Mouse (Mus musculus) neural tube, embryonic 13.5 days (tissue): ENCODE data around the gene Zfp385c. TPM values are rescaled to one million over a fixed set of nuclear protein-coding genes. Genes with fewer than 3 reads are reported as not detected.
"Not testable (repeated sequence)": the region's sequence is repeated elsewhere in the genome, so short reads cannot be mapped to it uniquely, and the experiment has no call there.

Source experiments
- ATAC-seq: fragments of 200-750 bp; cut with Nextera tagmentation; 2 replicates; pipeline ENCODE4 v1.8.0; 2017; ENCODE audit warnings: low read depth, mild to moderate bottlenecking, moderate TSS enrichment, moderate library complexity
- H3K27ac ChIP-seq: fragments of 300-500 bp; sonication (generic); replicated peaks from 2 replicates; pipeline ENCODE4 v1.5.1; 2015; ENCODE audit warnings: moderate library complexity, mild to moderate bottlenecking, inconsistent platforms
- H3K27me3 ChIP-seq: fragments of 300-500 bp; sonication (generic); 2 replicates; pipeline ENCODE4 v1.6.1; 2015; ENCODE audit warnings: mild to moderate bottlenecking, inconsistent platforms
- H3K36me3 ChIP-seq: fragments of 300-500 bp; sonication (generic); 2 replicates; pipeline ENCODE4 v1.6.1; 2015; ENCODE audit warnings: mild to moderate bottlenecking, inconsistent platforms
- H3K4me1 ChIP-seq: fragments of 300-500 bp; sonication (generic); replicated peaks from 2 replicates; pipeline ENCODE4 v1.6.1; 2015; ENCODE audit warnings: inconsistent platforms
- H3K4me2 ChIP-seq: fragments of 300-500 bp; sonication (generic); 2 replicates; pipeline ENCODE4 v1.6.1; 2015; ENCODE audit warnings: inconsistent platforms, mild to moderate bottlenecking, moderate library complexity
- H3K4me3 ChIP-seq: fragments of 300-500 bp; sonication (generic); 2 replicates; pipeline ENCODE4 v1.5.1; 2015; ENCODE audit warnings: mild to moderate bottlenecking, inconsistent platforms
- H3K9ac ChIP-seq: fragments of 300-500 bp; sonication (generic); 2 replicates; pipeline ENCODE4 v1.6.1; 2015; ENCODE audit warnings: moderate library complexity, mild to moderate bottlenecking, inconsistent platforms
- H3K9me3 ChIP-seq: fragments of 300-500 bp; sonication (generic); 2 replicates; pipeline ENCODE4 v1.6.1; 2016; ENCODE audit warnings: inconsistent platforms
- WGBS: fragments of 180-500 bp; shearing (Covaris S2); methylation state at CpG from one replicate; pipeline ENCODE4 v1.1.7; 2015; 5-methylcytosine and 5-hydroxymethylcytosine counted together
- polyA plus RNA-seq: library from polyadenylated mRNA; unstranded; fragments of >200 nt; fragmentation: Nextera tagmentation; extraction: Ambion mirVana; gene quantifications from 2 replicates; pipeline ENCODE4 v1.2.1, GENCODE M21; 2015

The Zfp385c gene
- polyA plus RNA-seq, 1 experiment from 2014 or later = 0.21 TPM

- no peak for ATAC-seq
- Histone ChIP-seq H3K4me1 (no peaks in the 10 kb centered on the region), H3K4me3 (no peak overlapping the region), H3K9me3 (no peaks in the 10 kb centered on the region), H3K4me2 (no peak overlapping the region), H3K27ac (no peak overlapping the region), H3K36me3 (no peaks in the 10 kb centered on the region), H3K9ac (no peak overlapping the region), H3K27me3 (no peaks in the 10 kb centered on the region)
- WGBS = 80% methylated on average over 5 of the region's 5 CpGs
Measured at GRCm38 (mm10) chr11:100681826-100682225, 10.4 kb downstream of the Zfp385c start.

- H3K4me2 ChIP-seq = no peak overlapping the region
- H3K27me3 ChIP-seq = peaks cover 17% of the 10 kb centered on the region
- H3K36me3 ChIP-seq = no peaks in the 10 kb centered on the region
- no peak overlapping the region for H3K9ac ChIP-seq
- no peak for ATAC-seq
- H3K4me1 ChIP-seq = peaks cover 5% of the 10 kb centered on the region; the same call in 1 of the 2 replicates
- no peak overlapping the region for H3K4me3 ChIP-seq
- WGBS = 58% methylated on average over 7 of the region's 7 CpGs
- H3K27ac ChIP-seq = no peak overlapping the region
- no peaks in the 10 kb centered on the region for H3K9me3 ChIP-seq
Measured at GRCm38 (mm10) chr11:100677810-100678209, 14.4 kb downstream of the Zfp385c start.

GRCm38 (mm10) chr11:100673169-100673568 lies 19.1 kb downstream of the Zfp385c start:
- Histone ChIP-seq H3K9ac (peak overlapping the region; percentile 51), H3K4me2 (peak overlapping the region; percentile 29), H3K9me3 (no peaks in the 10 kb centered on the region), H3K4me3 (no peak overlapping the region), H3K27me3 (peaks cover 33% of the 10 kb centered on the region), H3K36me3 (no peaks in the 10 kb centered on the region), H3K4me1 (peaks cover 7% of the 10 kb centered on the region; the same call in 1 of the 2 replicates), H3K27ac (no peak overlapping the region)
- 3% methylated on average over 23 of the region's 23 CpGs for WGBS
- ATAC-seq = 0 out of 2 replicates have a peak, but pooled peaks have one; percentile 15

DNA sequence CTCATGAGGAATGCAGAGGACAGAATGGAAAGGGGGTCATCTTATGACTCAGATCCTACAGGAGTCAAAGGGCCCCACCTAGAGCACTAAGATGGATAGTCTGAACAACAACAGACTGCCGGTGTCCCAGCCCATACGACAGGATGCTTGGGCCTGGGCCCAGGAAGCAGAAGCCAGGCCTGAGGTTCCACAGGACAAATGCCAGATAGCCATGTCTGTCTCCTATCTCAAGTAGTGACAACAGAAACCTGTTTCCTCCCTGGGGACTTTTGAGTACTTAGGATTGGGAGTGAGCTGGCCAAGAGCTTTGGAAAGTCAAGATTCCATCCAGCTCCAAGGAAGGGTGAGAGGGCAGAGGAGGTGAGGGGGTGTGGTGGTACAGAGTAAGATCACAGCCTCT lies 20.3 kb downstream of the Zfp385c start:
- whole genome bisulfite sequencing = 75% methylated on average over 2 of the region's 2 CpGs
- H3K4me3 ChIP-seq = no peak overlapping the region
- H3K4me1 ChIP-seq = peaks cover 7% of the 10 kb centered on the region; the same call in 1 of the 2 replicates
- ATAC-seq = no peak
- H3K27me3 ChIP-seq = peaks cover 33% of the 10 kb centered on the region
- no peak overlapping the region for H3K27ac ChIP-seq
- H3K4me2 ChIP-seq = no peak overlapping the region
- no peak overlapping the region for H3K9ac ChIP-seq
- no peaks in the 10 kb centered on the region for H3K36me3 ChIP-seq
- no peaks in the 10 kb centered on the region for H3K9me3 ChIP-seq

- H3K9ac ChIP-seq = no peak overlapping the region
- no peak overlapping the region for H3K27ac ChIP-seq
- H3K4me2 ChIP-seq = no peak overlapping the region
- 73% methylated on average over 1 of the region's 1 CpGs for WGBS
- ATAC-seq = no peak
- H3K4me1 ChIP-seq = peaks cover 7% of the 10 kb centered on the region; the same call in 1 of the 2 replicates
- H3K36me3 ChIP-seq = no peaks in the 10 kb centered on the region
- H3K9me3 ChIP-seq = no peaks in the 10 kb centered on the region
- peaks cover 33% of the 10 kb centered on the region for H3K27me3 ChIP-seq
- H3K4me3 ChIP-seq = no peak overlapping the region
Measured at GRCm38 (mm10) chr11:100671049-100671448, 21.2 kb downstream of the Zfp385c start.

DNA sequence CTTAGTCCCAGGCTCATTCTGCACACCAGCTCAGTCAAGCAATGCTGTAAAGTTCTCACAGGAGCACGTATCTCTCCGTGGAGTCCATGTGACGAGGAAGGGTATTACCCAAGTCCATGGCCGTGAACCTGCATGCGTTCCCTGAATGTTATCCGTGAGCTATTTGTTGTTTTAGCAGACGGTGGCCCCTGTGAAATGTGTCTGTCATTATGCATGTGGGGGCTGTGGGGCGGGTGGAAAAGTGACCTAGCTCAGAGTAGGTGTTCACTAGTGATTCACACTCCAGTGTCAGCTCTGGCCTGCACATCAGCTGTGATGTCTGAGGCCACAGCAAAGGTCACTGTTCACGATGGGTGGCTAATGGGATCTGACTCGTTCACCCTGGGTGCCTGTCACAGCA lies 32.4 kb downstream of the Zfp385c start:
- 74% methylated on average over 10 of the region's 10 CpGs for WGBS
- no peak for ATAC-seq

DNA sequence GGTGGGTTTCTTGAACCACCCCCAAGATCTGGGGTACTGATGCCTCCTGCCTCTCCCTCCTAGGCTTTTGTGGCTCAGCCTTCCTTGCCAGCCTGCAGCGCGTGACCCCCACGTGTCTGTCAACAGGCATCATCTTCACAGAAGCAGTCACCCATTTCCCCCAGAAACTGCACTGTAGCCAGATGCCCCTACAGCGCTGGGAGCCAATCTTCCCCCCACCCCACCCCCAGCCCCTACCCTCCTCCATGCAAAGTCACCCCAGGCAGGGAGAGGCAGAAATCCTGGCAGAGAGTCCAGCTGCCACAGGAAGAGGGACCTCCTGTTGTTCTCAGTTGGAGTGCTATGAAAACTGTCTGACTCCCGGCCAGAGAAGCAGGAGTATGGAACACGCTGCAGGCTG lies 35.8 kb downstream of the Zfp385c start:
- Histone ChIP-seq H3K9me3 (no peaks in the 10 kb centered on the region), H3K4me2 (no peak overlapping the region), H3K27ac (no peak overlapping the region), H3K4me1 (peaks cover 7% of the 10 kb centered on the region), H3K4me3 (no peak overlapping the region), H3K36me3 (no peaks in the 10 kb centered on the region), H3K9ac (no peak overlapping the region), H3K27me3 (peaks cover 11% of the 10 kb centered on the region)
- ATAC-seq = peak; percentile 32; the same call in 1 of the 2 replicates
- WGBS = 18% methylated on average over 6 of the region's 6 CpGs

More for the DNA sequence above, 32.4 kb downstream of the Zfp385c start:
- H3K9me3 ChIP-seq = no peaks in the 10 kb centered on the region
- H3K27ac ChIP-seq = no peak overlapping the region
- no peak overlapping the region for H3K4me2 ChIP-seq
- H3K27me3 ChIP-seq = no peaks in the 10 kb centered on the region
- H3K4me3 ChIP-seq = no peak overlapping the region
- H3K36me3 ChIP-seq = no peaks in the 10 kb centered on the region
- peaks cover 7% of the 10 kb centered on the region for H3K4me1 ChIP-seq
- H3K9ac ChIP-seq = no peak overlapping the region

- not testable (repeated sequence) for H3K4me3 ChIP-seq, H3K4me1 ChIP-seq, H3K4me2 ChIP-seq, H3K36me3 ChIP-seq, ATAC-seq, H3K9me3 ChIP-seq, H3K27ac ChIP-seq, H3K9ac ChIP-seq
- peaks cover 20% of the 10 kb centered on the region for H3K27me3 ChIP-seq
- WGBS = 47% methylated on average over 3 of the region's 3 CpGs
Measured at GRCm38 (mm10) chr11:100655589-100655988, 36.7 kb downstream of the Zfp385c start.

GRCm38 (mm10) chr11:100651748-100652147 lies 40.5 kb downstream of the Zfp385c start:
- H3K4me3 ChIP-seq = no peak overlapping the region

DNA sequence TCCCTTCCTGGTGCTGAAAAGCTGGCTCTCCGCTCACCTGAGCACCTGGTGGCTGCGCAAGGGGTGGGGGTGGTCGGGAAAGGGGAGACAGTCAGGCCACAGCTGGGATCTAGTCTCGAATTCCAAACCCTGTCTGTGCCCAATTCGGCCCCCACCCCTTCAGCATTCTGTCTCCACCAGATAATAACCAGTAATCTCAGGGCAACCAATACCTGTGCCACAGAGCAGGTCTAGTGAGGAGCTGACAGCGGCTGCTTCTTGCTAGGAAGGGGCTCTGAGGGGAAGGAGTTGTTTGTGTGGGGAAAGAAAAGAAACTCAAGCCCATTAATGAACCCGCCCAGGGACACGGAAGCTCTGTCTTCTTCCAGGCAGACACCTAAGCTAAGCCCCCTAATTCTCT lies 41.0 kb downstream of the Zfp385c start:
- H3K9ac ChIP-seq = no peak overlapping the region
- H3K27ac ChIP-seq = no peak overlapping the region
- H3K27me3 ChIP-seq = peaks cover 44% of the 10 kb centered on the region
- no peak for ATAC-seq
- no peaks in the 10 kb centered on the region for H3K9me3 ChIP-seq
- no peak overlapping the region for H3K4me3 ChIP-seq
- H3K4me1 ChIP-seq = peaks cover 3% of the 10 kb centered on the region
- 19% methylated on average over 8 of the region's 8 CpGs for WGBS
- H3K4me2 ChIP-seq = no peak overlapping the region
- H3K36me3 ChIP-seq = no peaks in the 10 kb centered on the region

More at GRCm38 (mm10) chr11:100651748-100652147, 40.5 kb downstream of the Zfp385c start:
- 39% methylated on average over 3 of the region's 3 CpGs for WGBS
- H3K9me3 ChIP-seq = no peaks in the 10 kb centered on the region
- H3K4me1 ChIP-seq = peaks cover 7% of the 10 kb centered on the region
- no peaks in the 10 kb centered on the region for H3K36me3 ChIP-seq
- H3K9ac ChIP-seq = no peak overlapping the region
- ATAC-seq = no peak
- peaks cover 44% of the 10 kb centered on the region for H3K27me3 ChIP-seq
- no peak overlapping the region for H3K4me2 ChIP-seq
- H3K27ac ChIP-seq = no peak overlapping the region

GRCm38 (mm10) chr11:100648405-100648804 lies 43.9 kb downstream of the Zfp385c start:
- ATAC-seq = no peak
- 86% methylated on average over 8 of the region's 8 CpGs for WGBS
- Histone ChIP-seq H3K9me3 (no peaks in the 10 kb centered on the region), H3K4me2 (no peak overlapping the region), H3K27ac (no peak overlapping the region), H3K9ac (no peak overlapping the region), H3K4me1 (peaks cover 11% of the 10 kb centered on the region), H3K36me3 (no peaks in the 10 kb centered on the region), H3K4me3 (no peak overlapping the region), H3K27me3 (peaks cover 44% of the 10 kb centered on the region)

- peaks cover 31% of the 10 kb centered on the region for H3K27me3 ChIP-seq
- no peak for ATAC-seq
- H3K36me3 ChIP-seq = no peaks in the 10 kb centered on the region
- H3K4me3 ChIP-seq = no peak overlapping the region
- H3K4me1 ChIP-seq = peaks cover 11% of the 10 kb centered on the region
- no peak overlapping the region for H3K9ac ChIP-seq
- no peak overlapping the region for H3K27ac ChIP-seq
- no peaks in the 10 kb centered on the region for H3K9me3 ChIP-seq
- 8% methylated on average over 1 of the region's 1 CpGs for WGBS
- H3K4me2 ChIP-seq = no peak overlapping the region
Measured at GRCm38 (mm10) chr11:100646265-100646664, 46.0 kb downstream of the Zfp385c start.
